Mouse (Mus musculus) midbrain, embryonic 13.5 days (tissue): ENCODE data around the gene Focad. TPM values are rescaled to one million over a fixed set of nuclear protein-coding genes. Genes with fewer than 3 reads are reported as not detected.

Experiments used
- ATAC-seq: fragments of 200-750 bp; cut with Nextera tagmentation; 2 replicates; pipeline ENCODE4 v1.8.0; 2017; ENCODE audit warnings: mild to moderate bottlenecking, moderate TSS enrichment, moderate library complexity
- H3K27ac ChIP-seq: fragments of 300-500 bp; sonication (generic); 2 replicates; pipeline ENCODE4 v1.5.1; 2015; ENCODE audit warnings: inconsistent platforms, mild to moderate bottlenecking, moderate library complexity
- H3K27me3 ChIP-seq: fragments of 300-500 bp; sonication (generic); 2 replicates; pipeline ENCODE4 v1.6.1; 2015; ENCODE audit warnings: mild to moderate bottlenecking, inconsistent platforms
- H3K36me3 ChIP-seq: fragments of 300-500 bp; sonication (generic); 2 replicates; pipeline ENCODE4 v1.6.1; 2015; ENCODE audit warnings: mild to moderate bottlenecking, inconsistent platforms
- H3K4me1 ChIP-seq: fragments of 300-500 bp; sonication (generic); replicated peaks from 2 replicates; pipeline ENCODE4 v1.6.1; 2015; ENCODE audit warnings: inconsistent platforms
- H3K4me2 ChIP-seq: fragments of 300-500 bp; sonication (generic); replicated peaks from 2 replicates; pipeline ENCODE4 v1.6.1; 2015; ENCODE audit warnings: moderate library complexity, mild to moderate bottlenecking, inconsistent platforms
- H3K4me3 ChIP-seq: fragments of 300-500 bp; sonication (generic); replicated peaks from 2 replicates; pipeline ENCODE4 v1.5.1; 2015; ENCODE audit warnings: mild to moderate bottlenecking, inconsistent platforms
- H3K9ac ChIP-seq: fragments of 300-500 bp; sonication (generic); replicated peaks from 2 replicates; pipeline ENCODE4 v1.6.1; 2015; ENCODE audit warnings: mild to moderate bottlenecking, inconsistent platforms
- H3K9me3 ChIP-seq: fragments of 300-500 bp; sonication (generic); 2 replicates; pipeline ENCODE4 v1.6.1; 2016; ENCODE audit warnings: mild to moderate bottlenecking, inconsistent platforms
- WGBS: fragments of 180-500 bp; shearing (Covaris S2); methylation state at CpG from one replicate; pipeline ENCODE4 v1.1.7; 2015; 5-methylcytosine and 5-hydroxymethylcytosine counted together
- polyA plus RNA-seq: library from polyadenylated mRNA; unstranded; fragments of >200 nt; fragmentation: Nextera tagmentation; extraction: Ambion mirVana; gene quantifications from 2 replicates; pipeline ENCODE4 v1.2.1, GENCODE M21; 2015

Gene Focad
- polyA plus RNA-seq, 1 experiment from 2014 or later: 12.7 TPM

DNA sequence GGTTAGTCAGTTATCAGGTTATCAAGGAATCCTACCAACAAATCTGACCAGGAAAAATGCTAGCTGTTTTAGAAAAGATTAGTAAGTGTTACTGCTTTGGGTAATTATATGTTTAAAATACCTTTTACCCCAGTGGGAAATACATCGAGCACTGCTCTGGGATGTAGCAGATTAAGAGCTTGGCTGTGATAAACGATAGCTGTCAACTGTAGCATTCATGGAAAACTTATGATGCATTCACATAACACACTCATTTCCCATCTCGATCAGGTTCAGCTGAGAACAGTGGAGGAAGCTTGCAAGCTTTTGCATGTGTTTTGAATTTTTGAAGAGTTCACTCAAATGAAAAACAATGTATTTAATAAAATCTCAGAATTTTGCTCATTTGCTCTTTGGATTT, 14.2 kb downstream of the Focad start:
- Histone ChIP-seq H3K27me3 (no peaks in the 10 kb centered on the region), H3K27ac (no peak overlapping the region), H3K4me3 (no peak overlapping the region), H3K36me3 (no peaks in the 10 kb centered on the region), H3K9ac (no peak overlapping the region), H3K9me3 (no peaks in the 10 kb centered on the region), H3K4me1 (0 out of 2 replicates have a peak, but pooled peaks cover 7% of the 10 kb centered on the region), H3K4me2 (no peak overlapping the region)
- 71% methylated on average over 3 of the region's 3 CpGs for WGBS
- ATAC-seq: no peak

DNA sequence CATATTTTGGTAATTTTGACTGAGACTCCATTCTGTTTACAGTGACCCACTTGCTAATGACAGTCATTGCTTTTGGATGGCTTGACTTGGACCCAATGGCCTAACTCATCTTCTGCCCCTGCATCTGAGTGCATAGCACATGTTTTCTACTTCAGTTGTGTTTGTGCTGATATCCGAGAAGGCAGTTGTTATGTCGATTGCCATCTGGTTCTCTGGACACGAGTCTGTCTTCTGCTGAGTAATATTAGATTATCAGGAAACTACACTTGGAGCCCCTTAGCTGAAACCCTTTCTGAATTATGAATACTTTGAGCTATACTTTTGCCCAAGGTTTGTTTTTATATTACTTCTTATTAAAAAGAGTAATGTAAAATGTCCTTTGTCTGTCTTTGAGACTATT, 22.9 kb downstream of the Focad start:
- WGBS: 94% methylated on average over 3 of the region's 3 CpGs
- no peaks in the 10 kb centered on the region for H3K27me3 ChIP-seq
- no peak for ATAC-seq
- H3K4me2 ChIP-seq: no peak overlapping the region
- H3K4me1 ChIP-seq: 0 out of 2 replicates have a peak, but pooled peaks cover 2% of the 10 kb centered on the region
- no peaks in the 10 kb centered on the region for H3K36me3 ChIP-seq
- H3K4me3 ChIP-seq: no peak overlapping the region
- H3K27ac ChIP-seq: no peak overlapping the region
- H3K9ac ChIP-seq: no peak overlapping the region
- H3K9me3 ChIP-seq: no peaks in the 10 kb centered on the region

- ATAC-seq: no peak
- H3K4me3 ChIP-seq: no peak overlapping the region
- H3K9me3 ChIP-seq: no peaks in the 10 kb centered on the region
- H3K4me1 ChIP-seq: 0 out of 2 replicates have a peak, but pooled peaks cover 2% of the 10 kb centered on the region
- H3K4me2 ChIP-seq: no peak overlapping the region
- H3K27ac ChIP-seq: no peak overlapping the region
- H3K36me3 ChIP-seq: no peaks in the 10 kb centered on the region
- no peaks in the 10 kb centered on the region for H3K27me3 ChIP-seq
- no peak overlapping the region for H3K9ac ChIP-seq
Measured at GRCm38 (mm10) chr4:88117942-88118341, 23.5 kb downstream of the Focad start.

- Histone ChIP-seq H3K4me3 (no peak overlapping the region), H3K27ac (no peak overlapping the region), H3K4me2 (no peak overlapping the region), H3K9me3 (no peaks in the 10 kb centered on the region), H3K36me3 (no peaks in the 10 kb centered on the region), H3K9ac (no peak overlapping the region), H3K4me1 (0 out of 2 replicates have a peak, but pooled peaks cover 2% of the 10 kb centered on the region), H3K27me3 (no peaks in the 10 kb centered on the region)
- WGBS: 94% methylated on average over 5 of the region's 5 CpGs
- ATAC-seq: no peak
Measured at GRCm38 (mm10) chr4:88118750-88119395, 24.4 kb downstream of the Focad start.

DNA sequence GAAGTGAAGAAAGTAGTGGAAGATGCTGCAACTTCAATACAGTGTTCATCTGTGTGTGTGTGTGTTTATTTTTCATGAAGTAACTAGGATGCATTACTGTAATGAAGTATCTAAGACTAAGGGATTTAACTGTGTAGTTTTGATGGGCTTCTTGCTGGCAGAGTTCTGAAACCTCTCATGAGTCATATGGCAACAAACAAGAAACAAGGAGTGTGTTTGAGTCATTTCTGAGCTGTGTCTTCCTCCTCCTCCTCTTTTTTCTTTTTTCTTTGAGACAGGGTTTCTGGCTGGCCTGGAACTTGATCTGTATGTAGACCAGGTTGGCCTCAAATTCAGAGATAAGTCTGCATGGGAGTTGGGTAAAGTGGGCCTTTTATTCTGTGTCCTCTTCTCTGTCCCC, 25.7 kb downstream of the Focad start:
- no peaks in the 10 kb centered on the region for H3K36me3 ChIP-seq
- no peaks in the 10 kb centered on the region for H3K9me3 ChIP-seq
- 0 out of 2 replicates have a peak, but pooled peaks cover 2% of the 10 kb centered on the region for H3K4me1 ChIP-seq
- ATAC-seq: no peak
- H3K4me3 ChIP-seq: no peak overlapping the region
- no peak overlapping the region for H3K9ac ChIP-seq
- H3K4me2 ChIP-seq: no peak overlapping the region
- H3K27me3 ChIP-seq: no peaks in the 10 kb centered on the region
- H3K27ac ChIP-seq: no peak overlapping the region

GRCm38 (mm10) chr4:88122472-88122871, 28.0 kb downstream of the Focad start:
- Histone ChIP-seq H3K4me3 (no peak overlapping the region), H3K9me3 (no peaks in the 10 kb centered on the region), H3K4me1 (0 out of 2 replicates have a peak, but pooled peaks cover 2% of the 10 kb centered on the region), H3K27me3 (no peaks in the 10 kb centered on the region), H3K9ac (no peak overlapping the region), H3K36me3 (no peaks in the 10 kb centered on the region), H3K27ac (no peak overlapping the region), H3K4me2 (no peak overlapping the region)
- ATAC-seq: no peak
- WGBS: 96% methylated on average over 3 of the region's 3 CpGs

DNA sequence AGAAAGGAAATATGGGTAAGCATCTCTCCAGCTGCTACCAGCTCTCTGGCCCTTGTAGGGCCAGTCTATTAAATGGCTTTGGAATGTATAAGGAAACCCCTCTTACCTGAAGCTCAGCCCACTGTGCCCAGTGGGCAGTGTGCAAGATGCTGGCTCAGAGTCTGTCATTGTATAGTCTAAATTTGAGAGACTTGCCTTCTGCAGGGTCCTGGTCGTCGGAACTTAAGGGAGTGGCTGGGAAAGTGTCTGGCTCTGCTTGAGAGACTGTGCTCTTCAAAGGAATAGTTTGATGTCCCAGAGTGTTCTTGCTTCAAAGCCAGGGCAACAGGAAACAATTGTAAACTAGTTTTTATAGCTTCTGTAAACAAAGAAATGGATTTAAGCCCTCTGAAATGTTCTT, 41.5 kb downstream of the Focad start:
- peak; percentile 72; the same call in 1 of the 2 replicates for ATAC-seq
- Histone ChIP-seq H3K27ac (peak overlapping the region; percentile 74), H3K36me3 (no peaks in the 10 kb centered on the region), H3K4me3 (no peak overlapping the region), H3K27me3 (no peaks in the 10 kb centered on the region), H3K9ac (no peak overlapping the region), H3K4me1 (peaks cover 20% of the 10 kb centered on the region), H3K4me2 (no peak overlapping the region), H3K9me3 (no peaks in the 10 kb centered on the region)
- WGBS: 22% methylated on average over 2 of the region's 2 CpGs

DNA sequence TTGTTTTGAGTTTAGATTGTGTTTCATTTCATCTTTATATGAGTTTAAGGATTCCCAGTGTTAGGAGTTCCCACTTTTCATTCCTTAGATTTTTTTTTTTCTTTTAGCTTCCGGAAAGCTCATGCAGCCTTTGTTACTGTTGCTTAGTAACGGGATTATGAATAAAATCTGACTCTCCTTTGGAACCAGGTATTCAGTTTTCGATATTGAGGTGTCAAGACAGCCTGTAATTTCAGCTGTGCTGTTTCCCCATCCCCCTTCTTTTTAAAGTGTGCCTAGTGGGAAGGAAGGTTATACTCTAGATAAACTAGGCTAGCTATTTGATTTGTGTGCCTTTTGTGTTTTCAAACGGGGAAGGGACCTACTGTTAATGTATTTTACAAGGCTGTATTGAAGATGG, 42.1 kb downstream of the Focad start:
- ATAC-seq: no peak
- H3K36me3 ChIP-seq: no peaks in the 10 kb centered on the region
- no peak overlapping the region for H3K9ac ChIP-seq
- peaks cover 20% of the 10 kb centered on the region for H3K4me1 ChIP-seq
- H3K4me2 ChIP-seq: no peak overlapping the region
- no peaks in the 10 kb centered on the region for H3K27me3 ChIP-seq
- H3K4me3 ChIP-seq: no peak overlapping the region
- 25% methylated on average over 4 of the region's 4 CpGs for WGBS
- H3K27ac ChIP-seq: no peak overlapping the region
- H3K9me3 ChIP-seq: no peaks in the 10 kb centered on the region

DNA sequence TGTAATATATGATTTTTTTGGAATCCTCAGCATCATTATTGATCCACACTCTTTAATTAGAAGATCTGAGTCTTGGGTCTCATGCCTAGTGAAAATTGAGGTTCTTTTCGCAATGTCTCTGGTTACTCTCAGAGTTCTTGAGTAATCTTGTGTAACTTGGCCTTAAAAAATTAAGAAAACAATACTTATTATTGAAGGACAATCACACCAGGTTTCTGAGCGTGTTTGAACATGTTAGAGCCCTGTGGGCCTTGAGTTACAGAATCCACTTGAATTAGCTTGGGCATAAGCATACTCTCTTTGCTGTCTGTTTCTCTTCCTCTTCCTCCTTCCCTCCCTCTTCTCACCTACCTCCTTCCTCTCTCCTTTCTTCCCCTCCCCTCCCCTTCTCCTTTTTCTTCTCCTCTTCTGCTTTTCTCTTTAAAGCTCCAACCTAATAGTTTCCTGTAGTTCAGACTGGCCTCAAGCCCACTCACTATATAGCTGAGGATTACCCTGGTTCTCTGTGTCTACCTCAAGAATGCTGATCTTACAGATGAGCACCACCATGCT, 44.0 kb downstream of the Focad start:
- Histone ChIP-seq H3K4me2 (no peak overlapping the region), H3K27me3 (no peaks in the 10 kb centered on the region), H3K4me3 (no peak overlapping the region), H3K27ac (no peak overlapping the region), H3K4me1 (peaks cover 20% of the 10 kb centered on the region), H3K9ac (no peak overlapping the region), H3K36me3 (no peaks in the 10 kb centered on the region), H3K9me3 (no peaks in the 10 kb centered on the region)
- no peak for ATAC-seq
- WGBS: 94% methylated on average over 2 of the region's 2 CpGs

GRCm38 (mm10) chr4:88149462-88149861, 55.0 kb downstream of the Focad start:
- no peak for ATAC-seq
- H3K4me3 ChIP-seq: no peak overlapping the region
- no peak overlapping the region for H3K9ac ChIP-seq
- no peaks in the 10 kb centered on the region for H3K36me3 ChIP-seq
- 82% methylated on average over 1 of the region's 1 CpGs for WGBS
- H3K27me3 ChIP-seq: no peaks in the 10 kb centered on the region
- no peaks in the 10 kb centered on the region for H3K9me3 ChIP-seq
- H3K4me2 ChIP-seq: no peak overlapping the region
- no peak overlapping the region for H3K27ac ChIP-seq
- 0 out of 2 replicates have a peak, but pooled peaks cover 3% of the 10 kb centered on the region for H3K4me1 ChIP-seq

GRCm38 (mm10) chr4:88155490-88156160, 61.2 kb downstream of the Focad start:
- Histone ChIP-seq H3K27me3 (no peaks in the 10 kb centered on the region), H3K9ac (no peak overlapping the region), H3K4me3 (no peak overlapping the region), H3K4me2 (no peak overlapping the region), H3K9me3 (no peaks in the 10 kb centered on the region), H3K36me3 (no peaks in the 10 kb centered on the region), H3K27ac (no peak overlapping the region), H3K4me1 (peaks cover 14% of the 10 kb centered on the region; the same call in 1 of the 2 replicates)
- WGBS: 74% methylated on average over 3 of the region's 3 CpGs
- ATAC-seq: no peak

DNA sequence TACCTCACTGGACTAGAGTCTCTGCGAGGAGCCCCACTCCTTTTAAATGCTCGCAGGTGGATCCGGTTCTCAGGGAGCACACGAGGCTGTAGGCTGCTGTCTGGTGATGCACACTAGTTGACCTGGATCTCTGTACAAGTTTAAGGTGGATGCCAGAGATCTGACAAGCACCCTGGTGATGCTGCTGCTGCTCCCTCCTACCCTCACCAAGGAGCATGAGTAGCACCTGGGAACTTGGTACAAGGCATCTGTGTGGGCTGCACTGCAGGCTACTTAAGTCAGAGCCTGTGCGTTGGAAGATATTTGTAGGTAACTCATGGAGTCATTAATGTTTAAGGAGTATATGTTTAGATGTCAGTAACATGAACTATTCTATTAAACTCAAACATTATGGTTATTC, 62.5 kb downstream of the Focad start:
- ATAC-seq: no peak
- Histone ChIP-seq H3K4me1 (peaks cover 14% of the 10 kb centered on the region; the same call in 1 of the 2 replicates), H3K36me3 (no peaks in the 10 kb centered on the region), H3K4me3 (no peak overlapping the region), H3K4me2 (no peak overlapping the region), H3K27ac (no peak overlapping the region), H3K9ac (no peak overlapping the region), H3K27me3 (no peaks in the 10 kb centered on the region), H3K9me3 (no peaks in the 10 kb centered on the region)
- 88% methylated on average over 5 of the region's 5 CpGs for WGBS
